Mouse (Mus musculus): ENCODE results near the gene Rps6ka3.

DNA sequence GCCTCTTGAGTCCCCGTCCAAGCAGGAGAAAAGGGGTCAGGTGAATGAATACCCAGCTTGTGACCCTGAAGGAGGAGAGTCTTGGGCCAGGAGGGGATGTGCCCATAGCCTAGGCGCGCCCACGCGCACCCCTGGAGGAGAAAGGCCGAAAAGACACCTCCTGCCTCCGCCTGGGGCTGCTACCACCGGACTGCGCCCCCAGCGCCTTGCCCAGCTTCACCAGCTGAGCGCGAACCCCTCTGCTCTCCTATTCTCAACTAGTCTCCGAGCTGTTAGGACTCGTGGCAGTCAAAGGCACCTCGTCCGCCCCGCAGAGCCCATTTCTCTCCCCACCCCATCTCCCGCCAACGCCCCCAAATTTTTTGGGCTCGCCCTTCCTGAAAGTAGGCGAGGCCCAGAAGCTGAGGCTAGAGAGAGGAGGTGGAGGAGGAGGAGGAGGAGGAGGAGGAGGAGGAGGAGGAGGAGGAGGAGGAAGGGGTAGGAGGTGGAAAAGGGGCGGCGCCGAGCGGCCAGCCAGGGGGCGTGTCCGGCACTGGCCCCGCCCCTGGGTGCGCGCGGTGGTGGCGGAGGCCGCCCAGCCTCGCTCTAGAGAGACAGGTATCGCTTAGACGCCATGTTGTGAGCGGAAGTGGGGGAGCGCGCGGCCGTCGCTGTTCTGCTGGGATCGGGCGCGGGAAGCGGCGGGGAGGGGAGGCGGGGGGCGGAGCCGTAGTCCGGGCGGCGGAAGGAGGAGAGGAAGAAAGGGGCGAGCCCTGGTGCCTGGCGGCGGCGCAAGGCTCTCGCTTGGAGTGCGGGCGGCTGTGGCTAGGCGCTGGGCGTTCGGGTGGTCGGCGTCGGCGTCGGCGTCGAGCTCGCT is 45.2 kb downstream of the Rps6ka3 start:
- no peak for TF ChIP-seq CTCF (IDR thresholded peaks at IDR 0.05; ENCODE audit: control insufficient read depth, insufficient read depth, insufficient replicate concordance, low read depth, low read length)
- peak; percentile 37; the same call in 1 of the 2 replicates for TF ChIP-seq POLR2A (IDR thresholded peaks at IDR 0.05; ENCODE audit: control insufficient read depth, low read depth, low read length)
